Mouse (Mus musculus): Measurements from ENCODE around the gene Nt5c3b. TPM values are rescaled to one million over a fixed set of nuclear protein-coding genes. Genes with fewer than 3 reads are reported as not detected.
A peak's percentile ranks its signal among the peaks of the same experiment; 100 is the strongest.

Nt5c3b gene
- polyA plus RNA-seq, 1 experiment from 2014 or later, result 105 TPM

DNA sequence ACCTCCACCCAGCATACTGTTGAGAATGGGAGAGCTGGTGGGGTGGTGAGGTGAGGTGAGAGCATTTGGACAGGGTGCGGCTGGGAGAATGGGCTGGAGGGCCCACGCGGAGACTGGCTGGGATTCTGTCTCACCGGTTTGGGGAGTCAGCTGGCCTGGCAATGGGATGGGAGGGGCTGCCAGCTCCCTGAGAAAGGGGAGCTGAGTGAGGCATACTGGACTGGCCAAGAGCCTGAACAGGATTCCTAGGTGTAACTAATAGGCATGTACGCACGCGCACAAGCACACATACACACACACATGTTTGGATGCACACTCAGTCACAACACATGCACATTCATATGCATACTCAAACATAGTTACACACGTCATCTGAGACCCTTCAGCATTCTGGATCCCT lies 35.3 kb downstream of the Nt5c3b start:
- Histone ChIP-seq H3K9ac (no peak overlapping the region), H3K4me2 (no peak overlapping the region), H3K27ac (no peak overlapping the region), H3K4me1 (no peaks in the 10 kb centered on the region), H3K27me3 (no peaks in the 10 kb centered on the region), H3K36me3 (ENCODE audit: poor library complexity, severe bottlenecking) (no peaks in the 10 kb centered on the region), H3K4me3 (no peak overlapping the region), H3K9me3 (replicated peaks) (no peaks in the 10 kb centered on the region)
- 83% methylated on average over 8 of the region's 8 CpGs for WGBS
- ATAC-seq, result no peak

DNA sequence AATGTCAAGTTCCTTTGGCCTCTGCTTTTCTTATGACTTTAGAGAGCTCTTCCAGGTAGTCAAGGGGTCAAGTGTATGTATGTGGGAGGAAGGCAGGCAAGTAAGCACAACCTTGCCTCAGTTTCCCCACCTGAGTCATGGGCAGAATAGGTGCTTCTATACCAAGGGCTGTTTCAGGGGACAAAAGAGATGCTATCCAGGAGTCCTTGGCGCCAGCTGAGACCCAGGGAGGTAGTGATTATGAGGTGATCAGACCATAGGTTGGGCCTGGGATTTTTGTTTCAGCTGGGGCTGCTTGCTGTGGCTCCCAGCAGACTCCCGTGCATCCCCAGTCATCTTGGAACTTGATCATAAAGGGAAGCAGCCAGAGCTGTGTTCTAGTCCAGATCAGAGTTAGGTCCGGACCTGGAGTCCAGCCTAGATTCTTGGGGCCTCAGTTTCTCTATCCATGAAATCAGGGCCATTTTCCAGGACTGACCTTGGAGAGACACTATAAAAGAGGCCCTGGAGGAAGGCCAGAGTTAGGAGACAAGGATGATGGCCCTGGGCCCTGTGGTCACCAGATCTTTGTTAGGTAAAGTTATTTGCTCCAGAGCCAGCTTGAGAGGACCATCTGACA lies 37.0 kb downstream of the Nt5c3b start:
- no peak for ATAC-seq
- H3K36me3 ChIP-seq (ENCODE audit: poor library complexity, severe bottlenecking), result no peaks in the 10 kb centered on the region
- no peak overlapping the region for H3K27ac ChIP-seq
- no peaks in the 10 kb centered on the region for H3K9me3 ChIP-seq (replicated peaks)
- no peak overlapping the region for H3K4me3 ChIP-seq
- no peaks in the 10 kb centered on the region for H3K4me1 ChIP-seq
- H3K9ac ChIP-seq, result no peak overlapping the region
- no peak overlapping the region for H3K4me2 ChIP-seq
- H3K27me3 ChIP-seq, result 0 out of 2 replicates have a peak, but pooled peaks cover 11% of the 10 kb centered on the region
- WGBS, result 92% methylated on average over 3 of the region's 3 CpGs

DNA sequence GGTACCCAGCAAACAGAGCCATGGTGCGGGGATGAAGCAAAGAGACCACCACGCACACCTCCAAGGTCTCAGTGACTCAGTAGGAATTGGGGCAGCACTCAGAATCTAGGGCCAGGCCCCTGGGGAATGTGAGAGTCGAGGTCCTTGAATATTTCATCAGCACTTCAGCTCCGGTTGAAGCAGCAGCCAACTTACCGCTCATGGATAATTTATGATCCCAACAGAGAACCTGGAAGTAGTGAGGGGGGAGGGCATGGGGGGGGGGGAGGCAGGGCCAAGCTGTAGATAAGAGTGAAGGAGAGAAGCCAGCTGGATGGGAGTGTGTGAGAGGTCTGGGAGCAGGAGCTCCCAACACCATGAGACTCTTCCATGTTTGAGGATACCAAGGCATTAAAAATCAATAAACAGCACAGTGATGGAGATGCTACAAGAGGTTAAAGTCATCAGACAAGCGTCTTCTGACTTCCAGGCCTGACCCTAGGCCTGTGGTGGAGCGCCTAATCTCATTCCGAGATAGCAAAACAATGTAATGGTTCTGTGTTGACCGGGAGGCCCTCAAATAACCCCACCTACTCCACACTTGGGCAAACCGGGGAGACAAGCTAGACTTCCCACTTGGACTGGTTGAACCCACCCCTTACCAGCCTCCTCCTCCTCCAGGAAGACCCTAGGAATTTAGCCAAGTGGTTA lies 38.0 kb downstream of the Nt5c3b start:
- H3K27ac ChIP-seq, result no peak overlapping the region
- H3K4me1 ChIP-seq, result no peaks in the 10 kb centered on the region
- H3K9ac ChIP-seq, result no peak overlapping the region
- WGBS, result 78% methylated on average over 10 of the region's 10 CpGs
- H3K4me2 ChIP-seq, result no peak overlapping the region
- no peaks in the 10 kb centered on the region for H3K9me3 ChIP-seq (replicated peaks)
- H3K27me3 ChIP-seq, result 0 out of 2 replicates have a peak, but pooled peaks cover 11% of the 10 kb centered on the region
- H3K4me3 ChIP-seq, result no peak overlapping the region
- ATAC-seq, result no peak
- H3K36me3 ChIP-seq (ENCODE audit: poor library complexity, severe bottlenecking), result no peaks in the 10 kb centered on the region

DNA sequence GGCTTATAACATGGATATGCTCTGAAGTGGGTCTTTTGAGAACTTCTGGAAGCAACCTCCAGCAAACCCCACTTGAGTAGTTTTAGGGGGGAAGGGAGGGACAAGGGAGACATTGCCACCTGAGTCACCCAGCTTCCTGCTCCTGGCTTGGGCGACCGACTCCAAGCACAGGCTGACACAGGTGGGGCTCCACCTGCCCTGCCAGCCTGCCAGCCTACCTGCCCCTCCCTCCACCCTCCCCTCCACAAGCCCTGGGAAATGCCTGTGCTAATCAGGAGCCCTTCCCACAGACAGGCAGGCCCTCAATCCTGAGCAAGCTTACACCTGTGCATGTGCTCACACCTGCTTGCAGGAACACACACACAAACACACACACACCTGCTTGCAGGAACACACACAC lies 38.9 kb downstream of the Nt5c3b start:
- no peaks in the 10 kb centered on the region for H3K4me1 ChIP-seq
- no peak for ATAC-seq
- H3K4me3 ChIP-seq, result no peak overlapping the region
- H3K9ac ChIP-seq, result no peak overlapping the region
- WGBS, result 88% methylated on average over 2 of the region's 2 CpGs
- H3K27me3 ChIP-seq, result 0 out of 2 replicates have a peak, but pooled peaks cover 11% of the 10 kb centered on the region
- H3K27ac ChIP-seq, result no peak overlapping the region
- no peak overlapping the region for H3K4me2 ChIP-seq
- H3K9me3 ChIP-seq (replicated peaks), result no peaks in the 10 kb centered on the region
- no peaks in the 10 kb centered on the region for H3K36me3 ChIP-seq (ENCODE audit: poor library complexity, severe bottlenecking)

DNA sequence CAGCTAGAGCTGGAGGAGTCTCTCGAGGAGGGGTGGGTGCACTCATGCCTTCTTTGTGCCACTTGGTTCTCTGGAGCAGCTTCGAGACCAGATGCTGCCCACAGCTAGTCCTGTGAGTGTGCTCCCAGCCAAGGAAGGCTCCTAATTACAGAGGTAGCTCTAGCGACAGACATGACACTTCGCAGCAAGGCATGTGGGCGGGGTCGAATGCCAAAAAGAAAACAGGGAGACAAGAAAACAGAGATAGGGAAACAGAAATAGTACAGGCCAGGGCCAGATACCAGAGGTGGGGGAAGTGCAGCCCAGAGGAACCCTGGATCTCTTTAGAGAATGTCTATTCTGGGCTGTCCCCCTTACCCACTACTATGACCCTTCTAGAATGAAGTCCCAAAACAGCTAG lies 39.4 kb downstream of the Nt5c3b start:
- Histone ChIP-seq H3K27ac (no peak overlapping the region), H3K36me3 (ENCODE audit: poor library complexity, severe bottlenecking) (no peaks in the 10 kb centered on the region), H3K4me1 (no peaks in the 10 kb centered on the region), H3K4me3 (no peak overlapping the region), H3K27me3 (peaks cover 12% of the 10 kb centered on the region; the same call in 1 of the 2 replicates), H3K9ac (no peak overlapping the region), H3K4me2 (no peak overlapping the region), H3K9me3 (replicated peaks) (no peaks in the 10 kb centered on the region)
- no peak for ATAC-seq
- 44% methylated on average over 6 of the region's 6 CpGs for WGBS

DNA sequence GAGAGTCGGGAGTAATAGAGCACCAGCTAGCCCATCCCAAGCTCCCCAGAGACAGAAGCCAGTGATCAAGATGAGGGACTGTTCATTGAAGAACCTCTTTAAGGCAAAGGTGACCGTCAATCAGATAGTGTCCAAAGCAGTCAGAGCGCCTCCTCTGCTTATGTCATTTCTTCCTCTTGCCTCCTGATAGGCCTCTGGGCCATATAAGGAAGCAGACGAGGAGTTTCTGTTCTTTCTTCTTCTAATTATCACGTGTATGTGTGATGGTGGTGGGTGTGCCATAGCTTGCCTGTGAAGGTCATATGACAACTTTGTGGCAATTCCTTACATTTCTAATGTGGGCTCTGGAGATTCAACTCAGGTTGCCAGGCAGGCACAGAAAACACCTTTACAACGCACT lies 40.8 kb downstream of the Nt5c3b start:
- 89% methylated on average over 6 of the region's 6 CpGs for WGBS

DNA sequence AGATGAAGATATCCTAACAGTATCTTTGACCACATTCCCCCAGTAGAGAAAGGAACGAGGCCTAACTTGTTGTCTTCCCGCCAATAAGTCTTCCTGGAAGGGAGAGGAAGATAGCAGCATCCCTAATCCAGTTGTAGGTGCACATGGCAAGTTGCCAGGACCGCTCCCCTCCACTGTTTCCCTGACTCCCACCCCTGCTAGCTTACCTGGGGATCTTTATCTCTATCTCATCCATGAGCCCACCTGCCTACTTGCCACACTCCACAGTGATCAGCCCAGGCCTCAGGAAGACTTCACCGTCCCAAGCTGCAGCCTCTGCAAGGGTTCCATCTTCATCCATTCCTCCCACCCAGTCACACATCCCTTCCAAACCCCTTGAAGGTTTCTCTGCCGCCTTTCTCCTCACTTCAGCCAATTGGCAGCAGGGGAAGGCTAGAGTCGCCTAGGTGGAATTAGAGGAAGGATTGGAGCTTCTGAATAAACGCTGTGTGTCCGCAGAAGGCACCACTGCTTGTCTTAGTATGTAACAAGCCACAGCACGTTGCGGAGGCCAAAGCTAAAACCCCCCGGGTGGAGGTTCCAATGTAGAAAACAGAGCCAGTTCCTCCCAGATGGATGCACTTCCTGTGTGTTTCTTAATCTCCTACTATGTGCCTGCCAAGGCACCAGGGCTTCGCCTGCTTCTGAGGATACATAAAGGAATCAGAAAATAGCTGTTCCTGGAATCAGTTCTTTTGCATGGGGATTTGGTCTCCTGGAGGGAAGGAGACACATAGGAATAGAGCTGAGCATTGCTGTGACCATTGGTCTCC lies 41.7 kb downstream of the Nt5c3b start:
- peaks cover 21% of the 10 kb centered on the region for H3K4me1 ChIP-seq
- no peak overlapping the region for H3K9ac ChIP-seq
- no peaks in the 10 kb centered on the region for H3K36me3 ChIP-seq (ENCODE audit: poor library complexity, severe bottlenecking)
- peaks cover 35% of the 10 kb centered on the region for H3K27me3 ChIP-seq
- no peak overlapping the region for H3K4me2 ChIP-seq
- no peak overlapping the region for H3K27ac ChIP-seq
- no peak for ATAC-seq
- WGBS, result 81% methylated on average over 12 of the region's 12 CpGs
- no peaks in the 10 kb centered on the region for H3K9me3 ChIP-seq (replicated peaks)
- no peak overlapping the region for H3K4me3 ChIP-seq

More for the DNA sequence above, 40.8 kb downstream of the Nt5c3b start:
- no peak for ATAC-seq
- Histone ChIP-seq H3K4me3 (no peak overlapping the region), H3K9me3 (replicated peaks) (no peaks in the 10 kb centered on the region), H3K27me3 (peaks cover 26% of the 10 kb centered on the region), H3K36me3 (ENCODE audit: poor library complexity, severe bottlenecking) (no peaks in the 10 kb centered on the region), H3K27ac (no peak overlapping the region), H3K4me2 (no peak overlapping the region), H3K4me1 (peaks cover 12% of the 10 kb centered on the region), H3K9ac (no peak overlapping the region)

DNA sequence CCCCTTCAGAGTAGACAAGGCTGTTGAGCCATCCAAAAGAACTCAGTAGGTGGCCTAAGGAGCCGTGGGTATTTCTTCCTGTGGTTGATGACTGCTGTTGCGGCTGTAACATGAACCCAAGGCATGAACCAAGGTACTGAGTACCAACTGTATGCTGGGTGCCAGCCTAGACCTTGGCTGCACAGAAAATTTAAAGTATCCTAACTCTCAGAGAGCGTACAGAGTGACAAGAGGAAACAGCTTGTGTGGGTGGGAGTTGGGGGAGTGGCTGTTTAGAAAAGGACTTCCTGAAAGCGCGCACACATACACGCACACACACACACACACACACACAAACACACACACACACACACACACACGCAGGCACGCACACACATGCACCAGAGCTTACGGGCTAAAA lies 42.3 kb downstream of the Nt5c3b start:
- no peak overlapping the region for H3K4me3 ChIP-seq
- H3K27ac ChIP-seq, result no peak overlapping the region
- no peak overlapping the region for H3K4me2 ChIP-seq
- peaks cover 36% of the 10 kb centered on the region for H3K27me3 ChIP-seq
- H3K36me3 ChIP-seq (ENCODE audit: poor library complexity, severe bottlenecking), result no peaks in the 10 kb centered on the region
- H3K4me1 ChIP-seq, result peaks cover 22% of the 10 kb centered on the region
- 82% methylated on average over 9 of the region's 9 CpGs for WGBS
- H3K9me3 ChIP-seq (replicated peaks), result no peaks in the 10 kb centered on the region
- ATAC-seq, result no peak
- H3K9ac ChIP-seq, result no peak overlapping the region

DNA sequence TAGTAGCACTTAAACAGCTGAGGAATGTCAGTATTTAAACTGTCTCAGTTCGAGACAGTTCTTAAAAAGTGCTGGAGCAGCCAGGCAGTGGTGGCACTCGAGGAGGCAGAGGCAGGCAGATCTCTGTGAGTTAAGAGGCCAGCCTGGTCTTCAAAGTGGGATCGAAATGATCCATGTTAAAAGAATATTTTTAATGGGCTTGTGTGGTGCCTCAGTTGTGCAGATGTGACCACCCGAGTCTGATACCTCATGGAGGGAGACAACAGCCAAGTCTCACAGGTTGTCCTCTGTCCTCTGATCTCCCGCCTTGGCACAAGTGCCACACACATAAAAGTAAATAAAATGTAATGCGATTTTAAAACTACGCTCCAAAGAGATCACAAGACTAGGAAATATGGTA lies 43.1 kb downstream of the Nt5c3b start:
- 97% methylated on average over 7 of the region's 7 CpGs for WGBS
- ATAC-seq, result no peak
- no peak overlapping the region for H3K4me2 ChIP-seq

DNA sequence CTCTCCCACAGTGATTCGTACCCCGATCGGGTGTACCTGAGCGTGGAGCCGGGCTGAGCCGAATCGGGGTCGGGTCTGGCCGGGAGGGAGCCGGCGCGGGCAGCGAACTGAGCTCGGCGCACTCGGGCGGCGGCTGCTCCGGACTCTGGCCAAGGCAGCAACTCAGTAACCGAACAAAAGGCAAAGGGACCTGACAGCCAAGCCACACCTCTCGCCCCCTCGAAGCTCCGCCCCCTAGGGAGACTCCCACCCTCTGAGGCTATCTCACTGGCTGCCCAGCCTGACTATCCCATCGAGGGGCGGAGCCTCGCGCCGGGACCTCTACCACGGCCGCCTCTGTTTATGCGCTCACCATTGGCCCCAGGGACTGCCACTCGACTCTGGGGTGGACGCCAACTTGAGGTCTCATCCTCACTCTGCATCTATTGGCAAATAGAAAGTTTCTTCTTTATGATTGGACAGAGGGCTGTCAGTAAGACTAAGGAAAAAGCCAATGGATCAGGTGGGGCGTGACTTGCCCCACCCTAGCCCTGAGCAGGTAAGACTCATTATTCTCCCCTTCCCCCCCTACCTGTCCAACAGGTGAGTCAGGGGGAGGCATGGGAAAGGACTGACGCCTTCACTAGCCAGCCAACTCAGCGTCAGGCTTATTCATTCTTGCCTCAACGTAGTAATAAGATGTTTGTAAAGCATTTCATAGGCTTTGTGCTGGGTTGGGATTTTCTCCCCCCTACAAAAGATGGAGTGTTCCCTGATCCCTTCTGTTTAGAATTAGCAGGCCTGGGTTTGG lies 43.8 kb downstream of the Nt5c3b start, which contains the start of gene Jup:
Gene Jup (minus strand): TSS at position 164 of the 790 bp plus-strand sequence.
- WGBS, result 2% methylated on average over 37 of the region's 37 CpGs
- peak; percentile 98 for ATAC-seq
- H3K9me3 ChIP-seq (replicated peaks), result no peaks in the 10 kb centered on the region

More for the DNA sequence above, 43.1 kb downstream of the Nt5c3b start:
- no peak overlapping the region for H3K9ac ChIP-seq
- no peak overlapping the region for H3K4me3 ChIP-seq
- no peaks in the 10 kb centered on the region for H3K9me3 ChIP-seq (replicated peaks)
- H3K27ac ChIP-seq, result no peak overlapping the region
- peaks cover 36% of the 10 kb centered on the region for H3K27me3 ChIP-seq
- no peaks in the 10 kb centered on the region for H3K36me3 ChIP-seq (ENCODE audit: poor library complexity, severe bottlenecking)
- peaks cover 22% of the 10 kb centered on the region for H3K4me1 ChIP-seq

DNA sequence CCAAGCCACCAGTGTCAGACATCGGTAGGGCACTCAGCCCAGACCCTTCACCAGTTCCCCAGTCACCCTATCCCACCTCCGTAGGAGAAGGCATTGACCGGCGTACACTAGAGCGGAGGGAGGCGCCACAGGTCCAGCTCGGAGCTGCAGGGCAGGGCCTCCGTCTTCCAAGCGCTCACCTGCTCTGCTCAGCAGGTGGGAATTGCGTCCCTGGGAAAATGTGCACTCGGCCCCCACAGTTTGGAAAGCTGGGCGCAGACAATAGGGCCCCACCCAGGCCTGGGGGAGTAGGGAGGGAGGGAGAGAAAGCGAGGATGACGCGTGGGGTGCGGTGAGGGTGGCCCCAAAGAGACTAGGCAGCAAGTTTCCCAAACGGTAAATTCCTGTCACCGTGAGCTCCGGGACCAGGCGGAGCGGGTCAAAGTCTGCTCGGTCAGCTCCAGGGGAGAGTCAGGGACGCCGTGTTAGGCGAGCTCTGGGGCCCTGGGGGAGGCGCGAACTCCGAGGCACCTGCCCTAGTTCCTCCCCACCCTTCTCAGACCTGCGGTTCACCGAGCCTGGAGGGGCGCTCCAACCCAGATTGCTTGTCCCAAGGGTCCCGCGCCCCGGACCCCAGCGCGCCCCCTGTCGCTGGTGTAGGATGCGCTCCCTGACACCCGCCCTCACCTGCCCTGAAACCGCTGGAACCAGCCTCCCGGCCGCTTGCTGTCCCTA lies 44.6 kb downstream of the Nt5c3b start:
- peak; percentile 32 for ATAC-seq
- H3K27me3 ChIP-seq, result peaks cover 36% of the 10 kb centered on the region
- no peaks in the 10 kb centered on the region for H3K36me3 ChIP-seq (ENCODE audit: poor library complexity, severe bottlenecking)
- H3K27ac ChIP-seq, result peak overlapping the region; percentile 57
- WGBS, result 2% methylated on average over 42 of the region's 42 CpGs
- peaks cover 22% of the 10 kb centered on the region for H3K4me1 ChIP-seq
- H3K4me2 ChIP-seq, result peak overlapping the region; percentile 66
- H3K9me3 ChIP-seq (replicated peaks), result no peaks in the 10 kb centered on the region
- peak overlapping the region; percentile 73 for H3K9ac ChIP-seq
- peak overlapping the region; percentile 62 for H3K4me3 ChIP-seq

More for the DNA sequence above, 43.8 kb downstream of the Nt5c3b start, which contains the start of gene Jup:
- Histone ChIP-seq H3K36me3 (ENCODE audit: poor library complexity, severe bottlenecking) (no peaks in the 10 kb centered on the region), H3K9ac (peak within 1 kb of the TSS; percentile 73), H3K4me3 (peak within 1 kb of the TSS; percentile 62), H3K27ac (peak within 1 kb of the TSS; percentile 57), H3K27me3 (peaks cover 36% of the 10 kb centered on the region), H3K4me1 (peaks cover 22% of the 10 kb centered on the region), H3K4me2 (peak within 1 kb of the TSS; percentile 66)

Measured in forebrain, embryonic 13.5 days (tissue).